8 mouse cellular contexts compared by ENCODE assay signal in the genomic region with DNA sequence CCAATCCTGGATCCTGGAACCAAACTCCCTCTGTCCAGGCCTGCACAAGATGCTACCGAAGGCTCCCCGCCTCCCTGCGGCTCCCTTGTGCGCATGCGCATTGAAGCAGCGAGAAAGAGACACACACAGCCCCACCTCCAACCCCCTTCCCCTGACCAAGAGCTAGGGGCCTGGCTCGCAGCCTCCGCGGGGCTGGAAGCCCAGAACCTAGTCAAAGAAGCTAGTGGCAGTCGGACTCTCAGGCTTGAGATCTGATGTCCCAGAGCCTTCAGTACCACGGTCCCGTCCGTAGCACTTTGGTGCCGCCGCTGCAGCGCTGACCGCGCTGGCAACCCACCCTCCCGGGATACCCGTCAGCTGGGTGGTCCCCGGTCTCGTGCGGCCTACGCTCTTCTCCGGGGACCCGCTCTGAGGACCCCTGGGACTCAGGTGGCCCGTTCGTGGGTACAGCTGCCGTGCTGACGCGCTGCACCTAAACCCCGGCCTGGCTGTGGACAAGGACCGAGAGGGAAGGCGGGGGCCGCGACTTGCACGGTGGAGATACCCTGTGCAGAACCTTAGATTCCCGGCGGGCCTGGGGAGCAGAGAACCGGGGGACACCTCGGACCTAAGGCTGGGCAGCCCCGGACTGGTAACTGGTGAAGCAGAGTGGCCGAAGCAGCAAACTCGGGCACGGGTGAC. TPM values are rescaled to one million over a fixed set of nuclear protein-coding genes. Genes with fewer than 3 reads are reported as not detected.
DNase-seq lines count a peak whose midpoint lies in the region; ATAC-seq and TF ChIP-seq lines count a peak whose summit lies in the region.

A gene (plus strand): TSS at position 128 of the 681 bp plus-strand sequence.

- no peaks in the 10 kb centered on the region for H3K27me3 ChIP-seq in heart, embryonic 13.5 days (replicated peaks)
- no peaks in the 10 kb centered on the region for H3K27me3 ChIP-seq in kidney, postnatal 0 days (ENCODE audit: insufficient read depth, low read length)
- no peaks in the 10 kb centered on the region for H3K27me3 ChIP-seq in liver, adult 2 months (ENCODE audit: control insufficient read depth, insufficient read depth, low read length)
- H3K27me3 ChIP-seq in splenic B cell, adult 2 months (ENCODE audit: control insufficient read depth, insufficient read depth, low read length, poor library complexity, severe bottlenecking), result no peaks in the 10 kb centered on the region

- no peaks in the 10 kb centered on the region for H3K4me1 ChIP-seq in embryonic fibroblast, embryonic 13.5 days (ENCODE audit: control insufficient read depth, insufficient read depth, low read length)
- peaks cover 19% of the 10 kb centered on the region for H3K4me1 ChIP-seq in heart, embryonic 13.5 days
- 0 out of 2 replicates have a peak, but pooled peaks cover 5% of the 10 kb centered on the region for H3K4me1 ChIP-seq in kidney, postnatal 0 days (replicated peaks; ENCODE audit: insufficient read depth, low read length)
- 0 out of 2 replicates have a peak, but pooled peaks cover 1% of the 10 kb centered on the region for H3K4me1 ChIP-seq in liver, adult 2 months (ENCODE audit: control insufficient read depth, insufficient read depth, low read length)

- H3K27ac ChIP-seq in embryonic fibroblast, embryonic 13.5 days (ENCODE audit: insufficient read depth, low read length), result peak within 1 kb of the TSS; percentile 59
- H3K27ac ChIP-seq in heart, embryonic 13.5 days (replicated peaks), result peak within 1 kb of the TSS; percentile 86
- peak within 1 kb of the TSS; percentile 87 for H3K27ac ChIP-seq in kidney, postnatal 0 days
- peak within 1 kb of the TSS; percentile 12; the same call in 1 of the 2 replicates for H3K27ac ChIP-seq in liver, adult 2 months (replicated peaks; ENCODE audit: insufficient read depth, low read depth, low read length)

- peaks cover 2% of the 10 kb centered on the region; the same call in 1 of the 2 replicates for H3K79me2 ChIP-seq in liver, adult 2 months (ENCODE audit: control insufficient read depth, insufficient read depth, low read length)

- H3K4me3 ChIP-seq in embryonic fibroblast, embryonic 13.5 days (ENCODE audit: insufficient read depth, low read length), result peak within 1 kb of the TSS; percentile 77
- H3K4me3 ChIP-seq in heart, embryonic 13.5 days, result peak within 1 kb of the TSS; percentile 61
- peak within 1 kb of the TSS; percentile 79 for H3K4me3 ChIP-seq in kidney, postnatal 0 days (replicated peaks; ENCODE audit: low read depth, low read length)
- peak within 1 kb of the TSS; percentile 75 for H3K4me3 ChIP-seq in liver, adult 2 months (ENCODE audit: insufficient read depth, low read depth, low read length)

- TF ChIP-seq CTCF in embryonic fibroblast, embryonic 13.5 days (IDR thresholded peaks at IDR 0.05; ENCODE audit: borderline replicate concordance, insufficient read depth, low read length), result no peak
- no peak for TF ChIP-seq CTCF in kidney, postnatal 0 days (IDR thresholded peaks at IDR 0.05; ENCODE audit: low read depth)
- TF ChIP-seq CTCF in liver, adult 2 months (IDR thresholded peaks at IDR 0.05; ENCODE audit: low read depth, low read length), result no peak

- peak; percentile 76 for DNase-seq in CD4-positive helper T cell, adult 2 months (ENCODE audit: low read depth, low spot score)
- peak; percentile 97 for DNase-seq in brain, adult 2 months (ENCODE audit: low read depth, low spot score)
- peak; percentile 97 for DNase-seq in kidney, postnatal 0 days (ENCODE audit: low spot score)
- peak; percentile 73 for DNase-seq in liver, adult 2 months (ENCODE audit: extremely low read depth, low read depth, low spot score)
- DNase-seq in naive thymus-derived CD4-positive, alpha-beta T cell, adult 2 months (ENCODE audit: low read depth), result peak; percentile 82
- DNase-seq in splenic B cell, adult 2 months (ENCODE audit: low read depth, low spot score), result peak; percentile 75

- H3K9me3 ChIP-seq in heart, embryonic 13.5 days, result 0 out of 2 replicates have a peak, but pooled peaks cover 3% of the 10 kb centered on the region
- no peaks in the 10 kb centered on the region for H3K9me3 ChIP-seq in kidney, postnatal 0 days (replicated peaks; ENCODE audit: low read length)

- ATAC-seq in heart, embryonic 13.5 days (ENCODE audit: extremely low read depth, insufficient number of reproducible peaks, low FRiP score, low TSS enrichment), result peak; percentile 82
- peak; percentile 97 for ATAC-seq in kidney, postnatal 0 days (replicated peaks; ENCODE audit: low FRiP score, low read depth)

- peaks cover 34% of the 10 kb centered on the region for H3K36me3 ChIP-seq in heart, embryonic 13.5 days
- peaks cover 10% of the 10 kb centered on the region for H3K36me3 ChIP-seq in kidney, postnatal 0 days (ENCODE audit: insufficient read depth, low read length)
- peaks cover 3% of the 10 kb centered on the region; the same call in 1 of the 2 replicates for H3K36me3 ChIP-seq in liver, adult 2 months (ENCODE audit: control insufficient read depth, insufficient read depth, low read length)
- H3K36me3 ChIP-seq in splenic B cell, adult 2 months (ENCODE audit: control insufficient read depth, insufficient read depth, low read length, poor library complexity, severe bottlenecking), result no peaks in the 10 kb centered on the region

- WGBS in heart, embryonic 13.5 days, result under 1% methylated on average over 45 of the region's 45 CpGs
- WGBS in kidney, postnatal 0 days, result under 1% methylated on average over 45 of the region's 45 CpGs
- WGBS in liver, adult 2 months, result under 1% methylated on average over 45 of the region's 45 CpGs

- peak within 1 kb of the TSS; percentile 84 for H3K9ac ChIP-seq in heart, embryonic 13.5 days
- peak within 1 kb of the TSS; percentile 78 for H3K9ac ChIP-seq in kidney, postnatal 0 days (ENCODE audit: low read depth, low read length)
- H3K9ac ChIP-seq in liver, adult 2 months (ENCODE audit: low read depth, low read length), result peak within 1 kb of the TSS; percentile 85

- peak; percentile 82 for TF ChIP-seq POLR2A in embryonic fibroblast, embryonic 13.5 days (IDR thresholded peaks at IDR 0.05; ENCODE audit: low read depth, low read length)
- 0 out of 2 replicates have a peak, but pooled peaks have one; percentile 21 for TF ChIP-seq POLR2A in liver, adult 2 months (IDR thresholded peaks at IDR 0.05; ENCODE audit: extremely low read depth, insufficient read depth, low read length)

- peak within 1 kb of the TSS; percentile 77 for H3K4me2 ChIP-seq in heart, embryonic 13.5 days
- H3K4me2 ChIP-seq in kidney, postnatal 0 days (ENCODE audit: low read length), result peak within 1 kb of the TSS; percentile 90

RNA-seq across cellular contexts. Expression of the gene that starts here (rescaled TPM):
- polyA plus RNA-seq in embryonic fibroblast, embryonic 13.5 days (2011; ENCODE audit: insufficient read length, low read depth, missing spikeins), result 3.7 and 4.4 TPM in 2 replicates
- polyA plus RNA-seq in heart, embryonic 13.5 days (2015; fragmentation: Nextera tagmentation; extraction: Ambion mirVana), result 4.6 and 6.0 TPM in 2 replicates
- 7.5 and 7.7 TPM in 2 replicates for polyA plus RNA-seq in kidney, postnatal 0 days (2015; fragmentation: Nextera tagmentation; extraction: Ambion mirVana)
- total RNA-seq in liver, adult 2 months (2014; rRNA removed), result 1.3 and 1.5 TPM in 2 replicates
- 1.1 and 1.8 TPM in 2 replicates for polyA plus RNA-seq in liver, adult 2 months (2012; rRNA removed)

Comparison
In these comparisons a context has a peak if more than half of its experiments do, and no peak if none do; other contexts are left out.
1. Peak in every context shown above with its lines: DNase-seq, ATAC-seq, H3K4me3 ChIP-seq and H3K27ac ChIP-seq.
2. H3K27ac ChIP-seq: peak in every context shown above with its lines; median percentile 87 in kidney, postnatal 0 days; 86 in heart, embryonic 13.5 days; 59 in embryonic fibroblast, embryonic 13.5 days; 12 in liver, adult 2 months.